Mouse (Mus musculus): ENCODE measurements around the gene Cst8.

GRCm38 (mm10) chr2:148839224-148839623, 40.6 kb downstream of the Cst8 start:
- TF ChIP-seq CTCF (IDR thresholded peaks at IDR 0.05; ENCODE audit: low read depth) (no peak), EP300 (IDR thresholded peaks at IDR 0.05; ENCODE audit: low read depth) (no peak)
